25 mouse cellular contexts compared by ENCODE assay signal in genomic region chr3:21982991-21983390, GRCm38 (mm10).
A peak's percentile ranks its signal among the peaks of the same experiment; 100 is the strongest.
DNase-seq lines count a peak whose midpoint lies in the region; ATAC-seq and TF ChIP-seq lines count a peak whose summit lies in the region.
"Had no signal": no experiment of that assay in that cellular context is flagged by ENCODE, and none has a peak within 500 bp of the region (broad histone marks: within the 10 kb centered on the region; RNA-seq: fewer than 3 reads in every experiment).

No protein-coding gene starts in this region.

- intact Hi-C loops in heart, postnatal 14 days (cut with DNase I), result no loop called here

- no peak for ATAC-seq in G1E (ENCODE audit: extremely low read depth, insufficient number of reproducible peaks, low FRiP score, poor library complexity, severe bottlenecking)
- peak; percentile 81 to 83 for ATAC-seq in hematopoietic stem cell, adult 5-6 weeks (replicated peaks in 1 of 2; ENCODE audit: insufficient read depth in 1 of 2, low FRiP score in 2 of 2, low TSS enrichment in 1 of 2, low read depth in 1 of 2, poor library complexity in 2 of 2, severe bottlenecking in 2 of 2)
- ATAC-seq: forebrain, embryonic 16.5 days had no signal

- peaks cover 17% of the 10 kb centered on the region for H3K4me1 ChIP-seq in spleen, adult 2 months (ENCODE audit: control insufficient read depth, insufficient read depth, insufficient read length)
- peaks cover 52% of the 10 kb centered on the region for H3K4me1 ChIP-seq in G1E (ENCODE audit: insufficient read depth, low read depth, low read length)
- H3K4me1 ChIP-seq: embryonic facial prominence, embryonic 13.5 days had no signal

- peak overlapping the region; percentile 40; the same call in 1 of the 2 replicates for H3K27ac ChIP-seq in spleen, adult 2 months (ENCODE audit: insufficient read depth, low read length)
- H3K27ac ChIP-seq: embryonic facial prominence, embryonic 13.5 days; heart, embryonic 15.5 days; hindbrain, embryonic 14.5 days; kidney, embryonic 15.5 days; liver, embryonic 14.5 days had no signal

- WGBS in spleen, adult 2 months, result 41% methylated on average over 8 of the region's 8 CpGs

- no peaks in the 10 kb centered on the region for H3K36me3 ChIP-seq in spleen, adult 2 months (ENCODE audit: control insufficient read depth, insufficient read depth, low read length)
- H3K36me3 ChIP-seq in G1E (replicated peaks), result no peaks in the 10 kb centered on the region
- H3K36me3 ChIP-seq: embryonic facial prominence, embryonic 13.5 days; heart, embryonic 15.5 days; kidney, embryonic 15.5 days had no signal

- TF ChIP-seq POLR2A in spleen, adult 2 months (IDR thresholded peaks at IDR 0.05; ENCODE audit: low read depth, low read length), result no peak

- no peak for TF ChIP-seq CTCF in spleen, adult 2 months (IDR thresholded peaks at IDR 0.05; ENCODE audit: extremely low read depth, insufficient read depth, insufficient read length, insufficient replicate concordance)
- no peak for TF ChIP-seq CTCF in G1E (IDR thresholded peaks at IDR 0.05; ENCODE audit: low read depth, low read length)

- peaks cover 5% of the 10 kb centered on the region for H3K9me3 ChIP-seq in G1E (replicated peaks)
- H3K9me3 ChIP-seq: heart, embryonic 15.5 days; kidney, embryonic 15.5 days had no signal

- H3K27me3 ChIP-seq in spleen, adult 2 months (ENCODE audit: control insufficient read depth, insufficient read depth, low read length), result no peaks in the 10 kb centered on the region
- no peaks in the 10 kb centered on the region for H3K27me3 ChIP-seq in G1E (ENCODE audit: insufficient read depth, low read length)
- H3K27me3 ChIP-seq: embryonic facial prominence, embryonic 13.5 days; heart, embryonic 15.5 days; kidney, embryonic 15.5 days; megakaryocyte, embryonic 14.5 days had no signal

- peak; percentile 32 to 56 for DNase-seq in spleen, adult 2 months (ENCODE audit: low read depth in 1 of 2, low spot score in 2 of 2)
- no peak for DNase-seq in spleen, postnatal 14 days (ENCODE audit: low spot score in 2 of 2)
- peak; percentile 19 for DNase-seq in G1E (ENCODE audit: low spot score)
- no peak for DNase-seq in cerebellum, postnatal 25 days
- DNase-seq in right cerebral cortex, postnatal 10 days (ENCODE audit: low spot score in 2 of 2), result no peak
- DNase-seq in heart, postnatal 14 days, result no peak
- DNase-seq: adrenal gland, adult 8-10 months; cerebellum, adult 8-10 months; heart, postnatal 36 days; kidney, adult 11 months; kidney, postnatal 25 days; liver; lung, embryonic 14.5 days; lung, postnatal 14 days; midbrain, embryonic 14.5 days; thymus, adult 2 months; thymus, postnatal 36 days had no signal

- no peak overlapping the region for H3K4me3 ChIP-seq in spleen, adult 2 months (ENCODE audit: extremely low read depth, insufficient read depth, insufficient read length)
- no peak overlapping the region for H3K4me3 ChIP-seq in G1E (ENCODE audit: low read depth, low read length)
- H3K4me3 ChIP-seq: embryonic facial prominence, embryonic 13.5 days; heart, embryonic 15.5 days; kidney, embryonic 15.5 days; megakaryocyte, embryonic 14.5 days had no signal

Comparison
In these comparisons a context has a peak if more than half of its experiments do, and no peak if none do; other contexts are left out.
1. DNase-seq: peak in spleen, adult 2 months (2 of 2) and G1E (single experiment); none in spleen, postnatal 14 days (0 of 2), cerebellum, postnatal 25 days (0 of 2), right cerebral cortex, postnatal 10 days (0 of 2) and heart, postnatal 14 days (0 of 2).